Mouse (Mus musculus) lung, postnatal 0 days (tissue): ENCODE results near the gene Dnaic2.

ENCODE experiments used
- CTCF ChIP-seq: IDR thresholded peaks from 2 replicates; pipeline ENCODE4 v1.5.1; 2016; ENCODE audit warnings: antibody characterized with exemption, mild to moderate bottlenecking
- EP300 ChIP-seq: IDR thresholded peaks from 2 replicates; pipeline ENCODE4 v1.6.1; 2016; ENCODE audit warnings: antibody characterized with exemption, mild to moderate bottlenecking, control low read depth

GRCm38 (mm10) chr11:114688729-114689128, 38.5 kb upstream of the Dnaic2 start:
- TF ChIP-seq CTCF = no peak
- no peak for TF ChIP-seq EP300
